Mouse (Mus musculus) heart, embryonic 12.5 days (tissue): ENCODE results near the gene Actn3. TPM values are rescaled to one million over a fixed set of nuclear protein-coding genes. Genes with fewer than 3 reads are reported as not detected.

Source experiments
- ATAC-seq: fragments of 200-750 bp; cut with Nextera tagmentation; 2 replicates; pipeline ENCODE4 v1.8.0; 2017; ENCODE audit warnings: moderate TSS enrichment, moderate library complexity; ENCODE audit not compliant: insufficient number of reproducible peaks, low FRiP score
- H3K27ac ChIP-seq: fragments of 300-500 bp; sonication (generic); 2 replicates; pipeline ENCODE4 v1.5.1; 2016; ENCODE audit warnings: mild to moderate bottlenecking, moderate library complexity; ENCODE audit not compliant: poor library complexity, severe bottlenecking
- H3K27me3 ChIP-seq: fragments of 300-500 bp; sonication (generic); replicated peaks from 2 replicates; pipeline ENCODE4 v1.6.1; 2016; ENCODE audit warnings: mild to moderate bottlenecking, moderate library complexity
- H3K36me3 ChIP-seq: fragments of 300-500 bp; sonication (generic); 2 replicates; pipeline ENCODE4 v1.6.1; 2016; ENCODE audit warnings: mild to moderate bottlenecking, moderate library complexity
- H3K4me1 ChIP-seq: fragments of 300-500 bp; sonication (generic); replicated peaks from 2 replicates; pipeline ENCODE4 v1.6.1; 2016; ENCODE audit warnings: mild to moderate bottlenecking
- H3K4me2 ChIP-seq: fragments of 300-500 bp; sonication (generic); 2 replicates; pipeline ENCODE4 v1.6.1; 2016; ENCODE audit warnings: mild to moderate bottlenecking, moderate library complexity
- H3K4me3 ChIP-seq: fragments of 300-500 bp; sonication (generic); 2 replicates; pipeline ENCODE4 v1.5.1; 2016; ENCODE audit warnings: mild to moderate bottlenecking
- H3K9ac ChIP-seq: fragments of 300-500 bp; sonication (generic); 2 replicates; pipeline ENCODE4 v1.6.1; 2016; ENCODE audit warnings: mild to moderate bottlenecking, moderate library complexity
- H3K9me3 ChIP-seq: fragments of 300-500 bp; sonication (generic); replicated peaks from 2 replicates; pipeline ENCODE4 v1.6.1; 2016; ENCODE audit warnings: mild to moderate bottlenecking, moderate library complexity
- WGBS: fragments of 180-500 bp; shearing (Covaris S2); methylation state at CpG from one replicate; pipeline ENCODE4 v1.1.7; 2016; 5-methylcytosine and 5-hydroxymethylcytosine counted together
- polyA plus RNA-seq: library from polyadenylated mRNA; unstranded; fragments of >200 nt; fragmentation: Nextera tagmentation; extraction: Ambion mirVana; gene quantifications from 2 replicates; pipeline ENCODE4 v1.2.1, GENCODE M21; 2016

The Actn3 gene
- polyA plus RNA-seq, 1 experiment from 2014 or later: 4.2 TPM

GRCm38 (mm10) chr19:4839149-4839548 lies 38.6 kb downstream of the Actn3 start, which contains the start of the genes Ccs and Ccdc87:
Gene Ccs, minus strand, starts transcription at chr19:4839332.
Gene Ccdc87, plus strand, starts transcription at chr19:4839366.
- no peak within 1 kb of the TSS for H3K27ac ChIP-seq
- peak within 1 kb of the TSS; percentile 81 for H3K9ac ChIP-seq
- no peaks in the 10 kb centered on the region for H3K9me3 ChIP-seq
- H3K4me1 ChIP-seq: peaks cover 15% of the 10 kb centered on the region
- H3K4me3 ChIP-seq: peak within 1 kb of the TSS; percentile 54
- WGBS: under 1% methylated on average over 25 of the region's 25 CpGs
- H3K4me2 ChIP-seq: peak within 1 kb of the TSS; percentile 86
- H3K27me3 ChIP-seq: peaks cover 36% of the 10 kb centered on the region
- peak; percentile 98 for ATAC-seq
- H3K36me3 ChIP-seq: peaks cover 4% of the 10 kb centered on the region

- Histone ChIP-seq H3K4me1 (peaks cover 15% of the 10 kb centered on the region), H3K9ac (peak overlapping the region; percentile 81), H3K27ac (no peak overlapping the region), H3K4me3 (peak overlapping the region; percentile 54), H3K36me3 (peaks cover 4% of the 10 kb centered on the region), H3K9me3 (no peaks in the 10 kb centered on the region), H3K4me2 (peak overlapping the region; percentile 86), H3K27me3 (peaks cover 36% of the 10 kb centered on the region)
- ATAC-seq: peak; percentile 47
- 31% methylated on average over 10 of the region's 10 CpGs for WGBS
Measured at GRCm38 (mm10) chr19:4838526-4839140, 39.1 kb downstream of the Actn3 start.

GRCm38 (mm10) chr19:4837049-4837448 lies 40.7 kb downstream of the Actn3 start:
- Histone ChIP-seq H3K9me3 (no peaks in the 10 kb centered on the region), H3K4me3 (no peak overlapping the region), H3K9ac (no peak overlapping the region), H3K4me2 (no peak overlapping the region), H3K27me3 (peaks cover 25% of the 10 kb centered on the region), H3K27ac (no peak overlapping the region), H3K36me3 (peaks cover 17% of the 10 kb centered on the region), H3K4me1 (peaks cover 15% of the 10 kb centered on the region)
- no peak for ATAC-seq
- WGBS: 89% methylated on average over 6 of the region's 6 CpGs

- 84% methylated on average over 2 of the region's 2 CpGs for WGBS
Measured at GRCm38 (mm10) chr19:4836096-4836495, 41.6 kb downstream of the Actn3 start.

GRCm38 (mm10) chr19:4833977-4834376 lies 43.7 kb downstream of the Actn3 start:
- Histone ChIP-seq H3K9ac (no peak overlapping the region), H3K27ac (no peak overlapping the region), H3K4me2 (no peak overlapping the region), H3K36me3 (peaks cover 22% of the 10 kb centered on the region), H3K9me3 (no peaks in the 10 kb centered on the region), H3K4me1 (peaks cover 10% of the 10 kb centered on the region; the same call in 1 of the 2 replicates), H3K4me3 (no peak overlapping the region), H3K27me3 (no peaks in the 10 kb centered on the region)
- 83% methylated on average over 8 of the region's 8 CpGs for WGBS
- no peak for ATAC-seq

More at GRCm38 (mm10) chr19:4836096-4836495, 41.6 kb downstream of the Actn3 start:
- peaks cover 15% of the 10 kb centered on the region for H3K4me1 ChIP-seq
- no peak overlapping the region for H3K27ac ChIP-seq
- no peak overlapping the region for H3K4me2 ChIP-seq
- H3K36me3 ChIP-seq: peaks cover 17% of the 10 kb centered on the region
- peaks cover 16% of the 10 kb centered on the region for H3K27me3 ChIP-seq
- H3K9ac ChIP-seq: no peak overlapping the region
- H3K4me3 ChIP-seq: no peak overlapping the region
- H3K9me3 ChIP-seq: no peaks in the 10 kb centered on the region
- no peak for ATAC-seq

- 70% methylated on average over 7 of the region's 7 CpGs for WGBS
- Histone ChIP-seq H3K4me3 (no peak overlapping the region), H3K27me3 (no peaks in the 10 kb centered on the region), H3K4me1 (no peaks in the 10 kb centered on the region), H3K27ac (no peak overlapping the region), H3K9ac (no peak overlapping the region), H3K4me2 (no peak overlapping the region), H3K9me3 (no peaks in the 10 kb centered on the region), H3K36me3 (peaks cover 40% of the 10 kb centered on the region)
- ATAC-seq: no peak
Measured at GRCm38 (mm10) chr19:4829156-4829555, 48.6 kb downstream of the Actn3 start.

- Histone ChIP-seq H3K9ac (no peak overlapping the region), H3K4me3 (no peak overlapping the region), H3K4me1 (no peaks in the 10 kb centered on the region), H3K4me2 (no peak overlapping the region), H3K9me3 (no peaks in the 10 kb centered on the region), H3K36me3 (peaks cover 43% of the 10 kb centered on the region), H3K27me3 (no peaks in the 10 kb centered on the region), H3K27ac (no peak overlapping the region)
- ATAC-seq: no peak
- WGBS: 58% methylated on average over 16 of the region's 16 CpGs
Measured at GRCm38 (mm10) chr19:4828444-4829114, 49.1 kb downstream of the Actn3 start.

GRCm38 (mm10) chr19:4820678-4821303 lies 56.9 kb downstream of the Actn3 start:
- WGBS: 62% methylated on average over 5 of the region's 5 CpGs
- Histone ChIP-seq H3K4me1 (no peaks in the 10 kb centered on the region), H3K9me3 (no peaks in the 10 kb centered on the region), H3K4me2 (no peak overlapping the region), H3K27me3 (0 out of 2 replicates have a peak, but pooled peaks cover 2% of the 10 kb centered on the region), H3K27ac (no peak overlapping the region), H3K9ac (no peak overlapping the region), H3K36me3 (peaks cover 19% of the 10 kb centered on the region), H3K4me3 (no peak overlapping the region)
- ATAC-seq: no peak

- no peaks in the 10 kb centered on the region for H3K4me1 ChIP-seq
- H3K4me2 ChIP-seq: no peak overlapping the region
- no peaks in the 10 kb centered on the region for H3K9me3 ChIP-seq
- 0 out of 2 replicates have a peak, but pooled peaks cover 2% of the 10 kb centered on the region for H3K27me3 ChIP-seq
- H3K4me3 ChIP-seq: no peak overlapping the region
- H3K9ac ChIP-seq: no peak overlapping the region
- H3K27ac ChIP-seq: no peak overlapping the region
- 72% methylated on average over 1 of the region's 1 CpGs for WGBS
- no peak for ATAC-seq
- no peaks in the 10 kb centered on the region for H3K36me3 ChIP-seq
Measured at GRCm38 (mm10) chr19:4817182-4817835, 60.4 kb downstream of the Actn3 start.

- Histone ChIP-seq H3K27me3 (no peaks in the 10 kb centered on the region), H3K4me2 (no peak overlapping the region), H3K4me3 (no peak overlapping the region), H3K9ac (no peak overlapping the region), H3K9me3 (no peaks in the 10 kb centered on the region), H3K4me1 (peaks cover 16% of the 10 kb centered on the region), H3K27ac (no peak overlapping the region), H3K36me3 (no peaks in the 10 kb centered on the region)
- WGBS: 83% methylated on average over 6 of the region's 6 CpGs
- no peak for ATAC-seq
Measured at GRCm38 (mm10) chr19:4813015-4813414, 64.7 kb downstream of the Actn3 start.
